Mouse (Mus musculus) cerebellum, adult 2 months (tissue): ENCODE measurements around the gene Map7d2.

Experiments
- CTCF ChIP-seq: fragments of 200-500 bp; IDR thresholded peaks from 2 replicates; pipeline ENCODE4 v1.5.1; 2011; ENCODE audit warnings: low read depth, mild to moderate bottlenecking, control low read depth, low read length, moderate library complexity, borderline replicate concordance; ENCODE audit not compliant: insufficient read depth
- POLR2A ChIP-seq: fragments of 200-500 bp; IDR thresholded peaks from 2 replicates; pipeline ENCODE4 v1.6.1; 2011; ENCODE audit warnings: low read length, control low read depth, borderline replicate concordance; ENCODE audit not compliant: insufficient read depth

- TF ChIP-seq POLR2A (no peak), CTCF (no peak)
Measured at GRCm38 (mm10) chrX:159372753-159373144, 41.6 kb upstream of the Map7d2 start.
